Mouse (Mus musculus) lung, postnatal 10 days (tissue): ENCODE data around the gene Lonp2.
A peak's percentile ranks its signal among the peaks of the same experiment; 100 is the strongest.

Experiments
- DNase-seq: peaks from one replicate; pipeline ENCODE4 v3.0.0; 2021

Gene Lonp2

DNA sequence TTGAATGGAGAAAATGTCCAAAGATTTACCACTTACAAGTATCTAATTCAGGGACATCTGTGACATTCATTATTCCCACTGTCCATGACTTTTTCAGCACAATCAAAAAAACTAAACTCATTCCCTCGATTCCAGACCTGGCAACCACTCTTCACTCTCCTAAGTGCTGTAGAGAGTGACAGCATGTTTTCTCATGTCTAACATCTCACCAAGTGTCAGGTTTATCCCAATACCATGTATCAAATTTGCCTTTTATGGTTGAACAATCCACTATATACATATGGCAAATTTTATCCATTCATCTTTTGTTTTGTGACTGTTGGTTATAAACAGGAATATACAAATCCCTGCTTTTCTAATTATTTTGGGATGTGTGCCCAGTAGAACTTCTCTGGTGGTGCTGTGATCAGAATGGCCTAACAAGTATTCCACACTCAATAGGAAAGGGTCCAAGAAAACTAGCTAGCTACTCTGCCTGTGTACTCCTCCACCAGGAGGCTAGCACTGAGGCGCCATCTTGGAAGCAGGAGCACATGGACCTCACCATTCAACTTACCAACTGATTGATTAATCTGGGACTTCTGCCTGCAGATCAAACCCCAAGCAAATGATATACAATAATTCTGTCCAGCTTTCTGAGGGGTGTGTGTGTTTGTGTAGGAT is 94.6 kb downstream of the Lonp2 start:
- no peak for DNase-seq

- no peak for DNase-seq
Measured at GRCm38 (mm10) chr8:86719368-86719767, 95.5 kb downstream of the Lonp2 start.

DNA sequence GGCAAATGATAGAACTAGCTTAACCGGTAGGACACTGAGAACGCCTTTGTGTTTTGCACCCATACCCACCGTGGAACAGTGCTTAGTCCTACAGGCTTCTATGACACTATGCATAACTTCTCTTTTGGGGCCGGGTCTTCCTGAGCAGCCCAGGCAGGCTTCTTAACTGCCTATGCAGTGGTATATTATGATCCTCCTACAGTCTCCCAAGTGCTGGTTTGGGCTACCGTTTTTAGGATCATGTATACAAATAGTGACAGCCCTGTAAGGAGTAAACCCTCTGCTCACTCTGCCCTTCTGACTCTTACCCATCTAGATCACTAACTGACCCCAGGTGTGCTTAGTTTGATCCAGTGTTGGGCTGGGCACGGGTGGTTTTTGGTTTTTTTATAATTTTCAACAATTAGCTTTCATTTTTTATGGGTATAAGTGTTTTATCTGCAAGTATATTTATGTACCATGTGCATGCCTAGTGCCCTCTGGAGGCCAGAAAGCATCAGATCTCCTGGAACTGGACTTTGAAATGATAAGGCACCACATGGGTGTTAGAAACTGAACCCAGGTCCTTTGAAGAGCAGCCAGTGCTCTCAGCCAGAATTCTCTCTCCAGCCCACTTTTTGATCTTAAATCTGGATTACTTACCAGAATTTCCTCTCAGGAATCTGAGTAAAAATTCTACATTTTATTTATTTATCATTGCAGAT is 97.1 kb downstream of the Lonp2 start:
- no peak for DNase-seq

- no peak for DNase-seq
Measured at GRCm38 (mm10) chr8:86721490-86721889, 97.6 kb downstream of the Lonp2 start.

DNA sequence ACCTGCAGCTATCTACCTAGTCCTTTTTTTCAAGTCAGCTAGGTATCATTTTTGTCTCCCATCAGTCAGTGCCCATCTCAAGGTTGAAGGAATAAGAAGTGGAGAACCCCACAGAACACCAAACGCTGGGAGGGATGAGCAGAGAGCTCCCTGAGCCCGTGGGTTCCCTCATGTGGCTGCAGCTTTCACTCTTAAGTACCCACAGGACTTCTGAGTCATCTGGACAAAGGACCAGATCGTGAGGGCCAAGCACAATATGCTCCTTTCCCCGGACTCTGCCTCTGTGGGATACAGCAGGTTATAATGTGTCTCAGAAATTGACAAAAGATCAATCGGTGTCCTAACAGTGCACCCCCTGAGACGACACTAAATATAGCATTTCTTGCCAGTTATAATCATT is 103.1 kb downstream of the Lonp2 start:
- no peak for DNase-seq

- DNase-seq, result peak; percentile 44
Measured at GRCm38 (mm10) chr8:86728224-86728950, 104.5 kb downstream of the Lonp2 start.

DNA sequence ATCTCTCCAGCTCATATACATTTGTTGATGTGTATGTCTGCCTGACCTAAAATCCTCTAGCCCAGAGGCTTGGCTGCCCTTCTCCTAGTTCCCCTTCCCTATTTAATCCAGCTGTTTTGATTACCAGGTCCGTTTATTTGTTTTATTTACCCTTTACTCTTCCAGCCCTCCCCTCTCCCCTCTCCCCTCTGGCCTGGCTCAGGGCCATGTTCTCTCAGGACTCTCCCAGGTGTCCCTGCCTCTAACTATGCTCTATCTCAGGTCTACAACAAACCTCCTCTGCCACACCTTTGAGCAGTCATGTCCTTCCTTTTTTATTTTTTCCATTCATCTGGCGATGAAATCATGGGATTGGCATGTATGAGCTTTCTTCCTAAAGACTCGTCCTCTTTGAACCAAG is 106.5 kb downstream of the Lonp2 start:
- DNase-seq, result no peak

- no peak for DNase-seq
Measured at GRCm38 (mm10) chr8:86730860-86731259, 107.0 kb downstream of the Lonp2 start.

DNA sequence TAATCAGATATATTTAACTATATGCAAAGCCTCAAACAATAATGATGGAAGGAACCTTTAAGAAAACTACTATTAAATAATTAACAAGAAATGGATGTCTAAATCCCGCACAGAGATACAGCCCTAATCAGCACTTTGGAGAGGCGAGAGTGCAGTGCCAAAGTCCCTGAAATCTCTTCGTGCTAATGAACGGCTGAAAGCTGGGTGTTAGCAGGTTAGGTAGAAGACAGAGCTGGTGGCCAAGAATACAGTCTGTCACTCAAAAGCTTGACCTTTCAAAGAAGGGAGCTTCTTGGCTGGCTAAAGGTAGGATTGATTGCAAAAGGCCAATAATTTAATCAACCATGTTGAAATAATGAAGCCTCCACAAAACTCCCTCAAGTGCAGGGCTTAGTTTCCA is 110.3 kb downstream of the Lonp2 start:
- DNase-seq, result no peak

DNA sequence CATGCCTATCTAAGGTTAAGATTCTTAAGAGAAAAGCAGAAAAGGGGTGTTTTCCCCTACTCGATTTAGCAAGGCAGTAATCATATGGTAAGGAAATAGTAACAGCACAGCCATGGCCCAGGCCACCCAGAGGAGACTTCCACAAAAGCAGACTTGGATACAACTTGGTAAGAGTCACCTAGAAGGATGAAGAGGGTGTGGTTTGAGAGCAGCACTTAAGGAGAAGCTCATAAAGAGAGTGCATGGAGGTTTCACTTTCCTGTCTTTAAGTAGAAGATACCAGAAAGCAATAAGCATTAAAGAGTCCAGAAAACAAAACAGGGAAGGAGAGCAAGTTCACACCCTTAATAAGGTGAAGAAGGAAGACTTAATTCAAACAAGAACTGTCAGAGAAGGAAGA is 111.1 kb downstream of the Lonp2 start:
- no peak for DNase-seq

DNA sequence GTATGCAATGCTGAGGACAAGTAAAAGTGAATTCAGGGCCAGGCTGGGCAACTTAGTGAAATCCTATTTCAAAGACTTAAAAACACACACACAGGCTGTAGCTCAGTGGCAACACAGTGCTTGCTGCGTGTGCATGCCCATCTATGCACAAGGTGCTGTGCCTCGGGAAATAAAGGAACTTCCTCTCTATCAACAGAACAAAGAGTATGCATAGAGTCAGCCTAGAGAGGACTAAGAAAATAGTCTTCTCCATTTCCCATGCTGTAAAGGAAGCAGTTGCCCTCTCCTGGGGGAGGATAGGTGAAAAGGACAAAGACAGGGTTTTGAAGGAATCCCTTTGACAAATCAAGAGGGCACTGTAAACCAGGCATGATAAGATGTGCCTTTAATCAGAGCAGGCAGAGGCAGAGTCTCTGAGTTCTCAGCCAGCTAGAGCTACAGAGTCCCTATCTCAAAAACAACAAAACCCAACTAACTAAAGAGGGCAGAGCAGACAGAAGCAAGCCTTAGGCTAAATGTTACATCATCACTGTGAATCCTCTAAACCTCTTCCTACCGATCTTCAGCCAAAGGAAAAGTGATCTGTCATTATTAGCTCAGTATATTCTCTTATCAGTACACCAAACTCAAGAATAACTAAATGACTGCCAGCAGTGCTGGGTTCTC is 111.7 kb downstream of the Lonp2 start:
- DNase-seq, result no peak

DNA sequence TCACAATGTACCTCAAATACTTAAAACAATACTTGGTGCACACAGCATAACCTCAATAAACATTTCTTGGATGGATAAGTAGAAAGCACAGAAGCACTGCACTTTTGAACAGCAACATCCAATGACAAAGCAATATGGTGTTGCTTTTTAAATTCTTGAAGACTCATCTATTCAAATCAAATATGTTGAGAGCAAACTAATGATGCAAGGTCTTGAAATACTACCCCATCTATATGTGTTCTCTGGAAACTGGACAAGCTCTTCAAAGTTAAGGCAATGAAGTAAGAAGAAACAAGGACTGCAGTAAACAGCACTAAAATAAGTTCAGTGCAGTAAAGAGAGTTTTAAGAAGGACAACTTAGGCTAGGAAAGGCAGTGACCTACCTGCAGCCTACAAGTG is 117.1 kb downstream of the Lonp2 start:
- DNase-seq, result no peak

- DNase-seq, result no peak
Measured at GRCm38 (mm10) chr8:86741627-86742026, 117.8 kb downstream of the Lonp2 start.

DNA sequence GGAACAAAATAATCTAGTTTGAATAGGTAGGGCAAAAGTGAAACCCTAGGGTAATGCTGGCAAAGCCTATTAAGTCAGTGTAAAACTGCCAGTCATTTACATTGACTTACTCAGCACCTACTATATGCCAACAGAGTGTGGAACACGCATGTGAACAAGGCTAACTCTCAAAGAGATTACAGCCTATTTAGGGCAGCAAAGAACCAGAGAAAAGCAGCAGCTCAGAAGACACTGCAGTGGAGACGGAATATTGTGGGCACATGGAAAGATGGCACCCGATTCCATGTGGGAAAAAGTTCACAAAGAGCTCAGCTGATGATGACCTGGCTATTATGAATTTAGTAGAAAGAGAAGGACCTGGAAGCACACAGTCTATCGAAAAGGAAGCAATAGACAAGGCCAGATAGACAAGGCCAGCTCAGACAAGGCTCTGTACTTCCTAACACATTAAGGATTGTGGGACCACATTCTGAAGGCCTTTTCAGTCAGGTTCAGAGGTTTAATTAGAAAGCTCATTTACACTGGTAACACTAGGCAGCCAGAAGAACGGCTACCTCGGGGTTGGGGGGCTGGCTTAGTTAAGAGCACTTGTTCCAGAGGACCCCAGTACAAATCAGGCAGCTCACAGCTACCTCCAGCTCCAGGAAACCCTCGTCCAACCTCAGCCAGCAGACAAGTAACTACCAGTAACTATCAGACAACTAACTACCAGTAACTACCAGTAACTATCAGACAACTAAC is 118.9 kb downstream of the Lonp2 start:
- no peak for DNase-seq

DNA sequence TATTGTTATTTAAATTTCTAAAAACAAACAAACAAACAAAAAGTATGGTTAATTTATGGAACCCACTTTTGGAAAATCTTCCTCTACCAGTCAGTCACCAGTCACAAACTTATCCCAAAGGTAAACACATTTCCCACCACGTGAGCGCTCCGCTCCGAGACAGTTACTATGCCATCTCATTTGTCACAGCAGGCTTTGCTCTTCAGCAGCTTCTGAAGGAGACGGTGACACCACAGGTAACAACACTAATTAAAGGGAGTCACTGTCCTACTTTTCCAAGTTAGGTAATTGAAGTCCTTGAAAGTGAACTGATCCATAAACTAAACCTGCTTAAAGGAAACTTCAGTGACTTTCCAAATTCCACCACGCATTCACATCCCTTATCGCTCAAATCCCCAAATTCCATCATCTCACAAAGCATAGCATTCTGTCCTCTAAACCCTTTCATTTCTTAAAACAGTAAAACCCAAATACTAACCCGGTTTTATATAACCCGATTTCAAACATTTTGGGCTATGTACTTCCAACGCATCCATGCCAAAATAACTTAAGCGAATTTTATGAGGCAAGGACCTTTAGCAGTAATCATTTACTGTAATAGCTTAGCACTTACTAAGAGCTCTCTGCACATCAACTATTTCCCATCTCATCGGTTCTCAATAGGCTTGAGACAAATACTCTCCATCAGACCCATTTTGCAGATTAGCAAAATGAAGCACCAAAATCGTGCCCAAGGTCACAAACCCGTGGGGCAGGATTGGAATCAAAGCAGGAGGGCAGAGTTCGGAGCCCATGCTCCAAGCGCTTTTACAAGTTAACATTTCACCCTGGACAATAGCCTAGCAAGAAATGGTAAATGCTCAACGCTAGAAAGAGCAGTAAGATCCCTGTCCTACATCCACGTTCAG is 120.7 kb downstream of the Lonp2 start:
- no peak for DNase-seq

GRCm38 (mm10) chr8:86745221-86745934 is 121.5 kb downstream of the Lonp2 start, which contains the start of the genes Gm10638 and Siah1a:
Gene Gm10638 (plus strand): TSS chr8:86745699.
Gene Siah1a (minus strand): TSS chr8:86745934.
- peak; percentile 80 for DNase-seq

DNA sequence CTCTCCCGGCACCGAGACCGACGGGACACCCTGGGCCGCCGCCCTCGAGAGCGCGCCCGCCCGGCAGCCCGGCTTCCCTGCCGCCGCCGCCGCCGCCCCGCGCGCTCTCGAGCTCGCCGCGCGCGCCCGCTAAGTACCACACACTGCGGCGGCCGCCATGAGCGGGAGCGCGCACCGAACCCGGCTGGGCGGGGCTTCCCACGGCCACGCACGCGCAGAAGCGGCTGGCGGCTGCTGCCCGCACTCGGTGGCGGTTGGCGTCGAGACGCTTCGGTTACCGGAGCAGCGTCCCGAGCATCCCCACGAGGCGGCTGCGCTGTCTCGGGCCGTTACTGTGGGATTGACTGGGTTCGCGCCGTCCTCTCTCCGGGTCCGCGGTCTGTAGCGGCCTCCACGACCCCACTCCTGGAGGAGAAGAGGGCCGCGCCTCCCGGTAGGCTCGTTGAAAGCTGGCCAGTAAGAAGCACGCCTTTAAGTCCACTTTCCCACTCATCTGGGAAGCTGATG is 122.1 kb downstream of the Lonp2 start:
- DNase-seq, result peak; percentile 96

DNA sequence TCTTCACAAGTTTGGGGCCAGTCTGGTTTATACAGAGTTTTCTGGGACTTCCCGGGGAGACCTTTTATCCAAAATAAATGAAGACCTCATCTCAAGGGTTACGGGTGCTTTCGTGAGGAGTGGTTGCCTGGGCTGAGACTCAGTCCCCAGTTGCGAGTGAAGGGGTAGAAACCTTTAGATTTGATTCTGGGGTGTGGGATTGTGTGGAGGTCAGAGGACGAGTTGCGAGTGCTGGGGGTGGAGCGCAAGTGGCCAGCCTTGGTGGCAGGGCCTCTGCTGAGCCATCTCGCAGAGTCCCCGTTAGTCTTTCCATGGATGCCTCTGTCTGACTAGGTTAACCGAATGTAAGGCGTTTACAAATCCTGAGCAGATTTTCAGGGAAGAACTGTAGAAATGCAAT is 122.7 kb downstream of the Lonp2 start:
- DNase-seq, result peak; percentile 41

- DNase-seq, result no peak
Measured at GRCm38 (mm10) chr8:86749842-86750241, 126.0 kb downstream of the Lonp2 start.

- peak; percentile 40 for DNase-seq
Measured at GRCm38 (mm10) chr8:86756948-86757733, 133.3 kb downstream of the Lonp2 start.
